Mouse (Mus musculus) cerebellum, adult 11 months (tissue): Measurements from ENCODE around the gene Usp36.
"Not testable (repeated sequence)": the region's sequence is repeated elsewhere in the genome, so short reads cannot be mapped to it uniquely, and the experiment has no call there.

Source experiments
- DNase-seq: peaks from one replicate; pipeline ENCODE4 v3.0.0; 2022

Usp36 gene

GRCm38 (mm10) chr11:118289999-118290889 lies at the start of gene Usp36:
Usp36 (minus strand) TSS chr11:118290244.
- peak; percentile 100 for DNase-seq

DNA sequence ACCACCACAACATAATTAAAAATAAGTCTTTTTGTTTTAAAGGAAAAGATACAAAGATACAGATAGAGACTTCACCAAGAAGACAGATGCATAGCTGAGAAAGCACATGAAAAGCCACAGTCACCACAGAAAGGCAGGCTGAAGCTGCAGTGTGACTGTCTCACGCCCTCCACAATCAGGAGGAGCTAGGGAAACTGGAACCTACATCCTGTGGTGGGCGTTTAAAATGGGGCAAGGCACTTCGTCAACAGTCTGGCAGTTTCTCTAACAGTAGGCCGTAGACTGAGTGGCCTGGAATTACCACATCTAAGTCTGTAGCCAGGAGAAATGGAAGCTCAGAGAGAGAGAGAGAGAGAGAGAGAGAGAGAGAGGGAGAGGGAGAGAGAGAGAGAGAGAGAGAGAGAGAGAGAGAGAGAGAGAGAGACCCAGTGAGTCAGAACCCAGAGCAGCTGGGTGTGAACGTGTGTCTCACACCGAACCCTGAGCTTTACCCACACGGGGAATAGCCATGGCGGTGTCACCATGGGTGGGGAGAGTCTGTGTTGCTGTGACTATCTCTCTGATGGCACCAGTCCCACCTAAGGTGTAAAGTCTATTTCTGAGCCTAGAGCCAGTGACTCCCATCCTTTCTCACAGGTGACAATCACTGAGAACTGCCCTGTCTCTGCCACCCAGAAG lies 47.6 kb upstream of the Usp36 start:
- DNase-seq: no peak

DNA sequence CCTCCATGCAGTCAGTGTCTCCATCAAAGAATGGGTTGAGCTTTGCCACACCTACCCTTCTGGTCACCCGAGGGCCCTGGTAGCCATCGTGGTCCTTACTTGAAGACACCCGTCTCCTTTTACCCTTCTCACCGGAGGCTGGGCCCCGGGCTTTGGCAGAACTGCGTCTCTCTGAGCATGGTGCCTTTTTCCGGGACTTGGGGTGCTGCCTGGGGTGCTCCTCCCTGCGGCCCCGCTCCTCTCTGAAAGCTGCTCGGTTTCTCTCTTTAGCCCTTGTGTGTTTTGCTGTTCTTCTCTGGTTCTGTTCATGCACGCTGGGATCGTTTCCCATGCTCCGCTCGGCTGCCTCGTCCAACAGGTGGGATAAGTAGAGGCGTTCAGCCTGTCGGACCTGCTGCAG lies 43.4 kb upstream of the Usp36 start:
- no peak for DNase-seq

GRCm38 (mm10) chr11:118332376-118332775 lies 42.3 kb upstream of the Usp36 start:
- no peak for DNase-seq

DNA sequence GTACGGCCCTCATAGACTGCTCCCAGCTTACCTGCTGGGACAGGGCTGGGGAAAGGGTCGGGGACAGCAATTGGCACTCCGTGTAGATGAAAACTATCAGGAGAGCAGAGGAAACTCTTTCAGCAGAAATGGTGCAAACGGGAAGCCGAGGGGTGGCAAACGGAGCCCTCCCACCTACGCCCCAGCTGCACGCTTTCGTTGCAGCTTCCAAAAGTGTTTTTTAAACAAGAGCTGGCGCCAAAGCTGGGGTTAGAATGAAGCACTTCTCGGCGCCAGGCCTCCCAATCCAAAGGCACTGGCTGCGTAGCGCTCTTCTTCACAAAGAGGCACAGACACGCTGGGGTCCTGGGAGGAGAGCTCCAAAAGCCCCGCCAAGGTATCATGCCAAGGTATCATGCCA lies 40.7 kb upstream of the Usp36 start:
- DNase-seq: no peak

GRCm38 (mm10) chr11:118330361-118330760 lies 40.3 kb upstream of the Usp36 start:
- no peak for DNase-seq

- no peak for DNase-seq
Measured at GRCm38 (mm10) chr11:118328947-118329346, 38.9 kb upstream of the Usp36 start.

DNA sequence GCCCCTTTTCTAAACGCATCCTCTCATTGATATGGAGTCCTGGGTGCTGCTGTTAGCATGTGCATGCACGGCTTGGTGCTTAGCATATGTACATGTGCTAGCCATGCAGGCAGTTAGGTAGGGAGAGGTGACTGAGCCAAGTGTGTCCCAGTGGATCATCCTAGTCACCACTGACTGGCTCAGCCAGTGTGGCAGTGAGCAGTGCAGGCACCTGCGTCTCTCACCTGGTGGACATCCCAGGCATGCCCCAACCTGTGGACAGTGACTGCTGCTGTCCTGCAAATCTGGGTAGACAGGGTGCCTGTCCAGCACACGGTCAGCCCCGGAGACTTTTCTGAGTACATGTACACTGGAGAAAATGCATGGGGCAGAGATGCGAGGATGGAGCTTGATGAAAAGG lies 38.5 kb upstream of the Usp36 start:
- no peak for DNase-seq

DNA sequence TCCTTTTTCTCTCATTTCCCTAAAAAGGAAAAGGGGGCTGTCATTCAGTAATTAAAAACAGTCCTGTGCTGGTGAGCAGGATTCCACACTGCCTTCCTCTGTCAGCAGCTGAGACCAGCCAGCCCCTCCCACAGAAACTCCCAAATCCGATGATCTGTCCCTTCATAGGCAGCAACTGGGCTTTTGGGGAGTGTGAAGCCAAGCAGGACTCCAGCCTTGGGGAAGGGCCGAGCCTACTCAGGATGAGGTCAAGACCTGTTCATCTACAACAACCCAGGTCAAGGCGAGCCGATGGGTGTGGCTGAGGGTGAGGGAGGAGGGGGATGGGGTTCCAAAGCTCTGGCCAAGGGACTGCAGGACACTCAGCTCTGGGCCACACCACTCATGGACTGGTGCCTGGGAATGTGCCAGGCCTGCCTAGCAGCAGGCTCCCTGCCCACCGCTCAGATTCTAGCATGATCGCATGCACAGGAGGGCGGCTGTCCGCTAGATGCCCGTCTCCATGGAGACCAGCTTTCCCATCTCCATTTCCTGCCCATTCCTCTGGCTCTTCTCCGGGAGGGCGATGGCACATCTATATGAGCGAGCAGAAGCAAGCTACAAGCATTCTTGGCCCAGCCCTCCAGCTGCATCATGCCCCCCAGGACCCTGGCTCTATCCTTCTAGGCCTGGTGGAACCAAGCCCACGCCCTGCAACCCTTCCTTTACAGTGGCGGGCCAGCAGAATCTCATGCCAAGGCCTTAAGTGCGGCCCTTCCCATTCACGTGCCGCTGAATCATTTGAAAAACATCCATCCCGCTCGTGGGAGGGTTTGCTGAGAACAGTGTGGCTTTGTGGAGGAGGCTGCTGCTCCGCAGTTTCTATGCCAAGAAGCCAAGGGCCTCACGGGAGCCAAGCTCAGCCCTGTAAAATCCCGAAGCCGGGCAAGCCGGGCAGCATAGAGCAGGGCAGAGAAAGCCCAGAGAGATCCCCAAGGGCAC lies 37.2 kb upstream of the Usp36 start:
- peak; percentile 50 for DNase-seq

- no peak for DNase-seq
Measured at GRCm38 (mm10) chr11:118326491-118326890, 36.4 kb upstream of the Usp36 start.

DNA sequence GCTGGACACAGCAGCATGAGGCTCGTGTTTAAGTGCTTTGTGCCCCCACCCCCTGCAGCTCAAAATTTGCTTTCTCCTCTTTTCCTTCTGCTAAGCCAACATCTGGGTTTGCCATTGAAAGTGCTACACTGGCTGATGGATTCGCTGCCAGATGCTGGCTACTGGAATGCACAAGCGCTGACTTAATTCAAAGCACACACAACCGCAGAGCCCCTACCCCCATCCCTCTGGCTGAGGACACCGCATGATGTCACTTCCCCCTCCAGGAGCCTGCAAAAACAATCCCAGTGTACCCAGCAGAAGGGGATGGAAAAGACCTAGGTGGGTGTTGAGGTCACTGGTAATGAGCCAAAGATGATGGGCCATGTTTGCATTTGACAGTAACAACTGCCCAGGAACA lies 34.5 kb upstream of the Usp36 start:
- DNase-seq: no peak

DNA sequence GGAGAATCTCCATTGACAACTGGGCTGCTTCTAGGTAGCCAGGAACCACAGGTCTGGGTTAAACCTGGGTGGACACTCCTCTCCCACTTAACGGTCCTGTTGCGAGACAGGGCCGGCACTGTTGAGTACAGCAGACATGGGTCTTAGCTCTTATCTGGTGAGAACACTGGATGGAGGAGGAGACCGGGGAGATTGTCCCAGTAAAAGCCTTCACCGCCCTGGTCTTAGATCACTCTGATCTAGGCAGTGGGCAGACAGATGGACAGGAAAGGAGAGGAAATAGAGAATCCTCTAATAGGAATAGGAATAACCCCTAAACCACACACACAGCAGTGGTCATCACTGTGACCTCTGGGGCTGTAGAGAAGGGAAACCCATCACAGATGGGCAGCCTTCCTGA lies 33.9 kb upstream of the Usp36 start:
- no peak for DNase-seq

- no peak for DNase-seq
Measured at GRCm38 (mm10) chr11:118322647-118323046, 32.6 kb upstream of the Usp36 start.

DNA sequence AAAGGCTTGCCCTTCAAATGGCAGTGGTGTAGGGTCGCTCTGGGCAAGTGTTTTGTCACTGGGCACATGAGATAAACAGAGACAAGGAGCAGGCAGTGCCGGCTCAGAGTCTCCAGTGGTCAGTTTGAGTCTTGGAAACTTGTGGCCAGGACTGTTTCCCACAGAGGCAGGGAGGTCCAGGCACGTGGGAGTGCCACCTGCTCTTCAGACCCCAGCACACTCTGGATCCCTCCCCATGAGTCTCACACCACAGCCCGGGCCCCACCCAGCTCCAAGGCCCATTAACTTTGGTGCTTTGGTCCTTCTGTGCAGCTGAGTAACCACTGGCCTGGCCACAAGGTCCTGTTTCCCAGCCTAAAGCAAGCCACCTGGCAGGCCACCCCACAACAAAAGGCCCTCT lies 31.9 kb upstream of the Usp36 start:
- no peak for DNase-seq

DNA sequence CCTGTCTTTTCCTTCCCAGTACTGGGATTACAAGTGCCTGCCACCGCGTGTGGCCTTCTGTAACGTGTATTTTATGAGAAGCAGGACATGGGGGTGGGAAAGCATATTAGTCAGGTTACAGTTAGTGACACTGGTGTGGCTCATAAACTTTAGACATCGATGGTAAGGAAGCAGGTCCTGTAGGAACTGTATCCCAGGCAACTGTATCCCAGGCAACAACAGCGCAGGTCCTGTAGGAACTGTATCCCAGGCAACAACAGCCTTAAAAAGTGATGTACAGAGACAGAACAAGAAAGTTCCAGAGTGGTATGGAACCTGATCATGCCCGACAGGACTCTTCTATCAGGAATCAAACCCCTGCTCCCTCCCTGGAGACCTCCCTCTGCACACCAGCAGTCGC lies 31.5 kb upstream of the Usp36 start:
- DNase-seq: no peak

- no peak for DNase-seq
Measured at GRCm38 (mm10) chr11:118318678-118319077, 28.6 kb upstream of the Usp36 start.

DNA sequence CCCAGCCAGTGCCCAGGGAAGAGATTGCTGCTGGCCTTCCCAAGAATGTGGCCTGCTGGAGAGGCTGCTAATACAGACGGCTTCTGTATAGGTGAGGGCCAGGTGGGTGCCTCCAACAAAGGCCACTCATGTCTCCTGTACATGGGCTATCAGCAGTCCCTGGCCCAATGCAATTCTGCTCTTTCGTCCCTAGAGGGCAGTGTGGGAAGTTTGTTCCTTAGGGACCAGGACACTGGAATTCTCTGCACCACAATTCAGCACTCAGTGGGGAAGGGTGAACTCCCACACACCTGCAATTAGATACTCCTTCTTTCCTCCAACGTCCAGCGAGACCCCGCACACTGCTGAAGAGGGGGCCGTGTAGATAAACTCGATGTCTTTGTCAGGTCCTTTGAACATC lies 27.1 kb upstream of the Usp36 start:
- peak; percentile 29 for DNase-seq

- no peak for DNase-seq
Measured at GRCm38 (mm10) chr11:118316231-118316806, 26.3 kb upstream of the Usp36 start.

GRCm38 (mm10) chr11:118312132-118312723 lies 22.2 kb upstream of the Usp36 start:
- no peak for DNase-seq

GRCm38 (mm10) chr11:118307962-118308361 lies 17.9 kb upstream of the Usp36 start:
- not testable (repeated sequence) for DNase-seq

- DNase-seq: not testable (repeated sequence)
Measured at GRCm38 (mm10) chr11:118303959-118304358, 13.9 kb upstream of the Usp36 start.

- no peak for DNase-seq
Measured at GRCm38 (mm10) chr11:118298810-118299209, 8.8 kb upstream of the Usp36 start.
